ENCODE assay signal across 10 mouse cellular contexts in the genomic region with DNA sequence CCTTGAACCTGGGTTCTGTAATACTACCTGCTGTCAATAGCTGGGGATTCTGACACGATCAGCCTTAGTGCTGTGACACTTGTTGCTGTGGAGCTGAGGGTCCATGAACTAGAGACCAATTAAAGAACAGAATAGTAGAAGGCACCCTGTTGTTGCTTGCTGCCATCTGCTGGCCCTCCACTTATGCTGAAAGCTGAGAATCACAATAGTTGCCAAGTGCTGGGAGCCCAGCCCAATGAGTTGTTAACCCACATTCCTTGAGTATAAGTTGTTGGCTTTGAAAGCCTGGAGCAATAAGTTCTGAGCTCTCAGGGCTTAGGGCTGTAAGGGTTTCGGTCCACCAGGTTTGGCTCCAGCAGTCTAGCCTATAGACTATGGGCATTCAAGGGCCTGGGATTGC.
DNase-seq lines count a peak whose midpoint lies in the region; ATAC-seq and TF ChIP-seq lines count a peak whose summit lies in the region.
"Had no signal": no experiment of that assay in that cellular context is flagged by ENCODE, and none has a peak within 500 bp of the region (broad histone marks: within the 10 kb centered on the region; RNA-seq: fewer than 3 reads in every experiment).

No protein-coding gene starts in this region.

- TF ChIP-seq POLR2A in cortical plate, adult 2 months (IDR thresholded peaks at IDR 0.05; ENCODE audit: extremely low read depth, insufficient read depth, low read length) = no peak
- no peak for TF ChIP-seq POLR2A in lung, adult 2 months (IDR thresholded peaks at IDR 0.05; ENCODE audit: borderline replicate concordance, extremely low read depth, low read depth, low read length)

- no peaks in the 10 kb centered on the region for H3K4me1 ChIP-seq in kidney, embryonic 14.5 days (ENCODE audit: control insufficient read depth, insufficient read depth, low read length)
- no peaks in the 10 kb centered on the region for H3K4me1 ChIP-seq in cortical plate, adult 2 months (ENCODE audit: control insufficient read depth, insufficient read depth, low read length)
- no peaks in the 10 kb centered on the region; the same call in 1 of the 2 replicates for H3K4me1 ChIP-seq in lung, adult 2 months (ENCODE audit: control insufficient read depth, insufficient read depth, low read length)
- H3K4me1 ChIP-seq in midbrain, embryonic 16.5 days (ENCODE audit: control insufficient read depth, insufficient read depth, low read length) = no peaks in the 10 kb centered on the region

- 0 out of 2 replicates have a peak, but pooled peaks have one; percentile 19 for TF ChIP-seq CTCF in cortical plate, adult 2 months (IDR thresholded peaks at IDR 0.05; ENCODE audit: extremely low read depth, insufficient read depth, low read length)
- 0 out of 2 replicates have a peak, but pooled peaks have one; percentile 8 for TF ChIP-seq CTCF in lung, adult 2 months (IDR thresholded peaks at IDR 0.05; ENCODE audit: insufficient read depth, low read length)

- DNase-seq in cerebellum, postnatal 10 days = peak; percentile 36 to 50
- peak; percentile 20 to 38 for DNase-seq in kidney, postnatal 4 days
- DNase-seq in lung, adult 2 months = peak; percentile 27
- DNase-seq in spleen, postnatal 4 days (ENCODE audit: low spot score in 2 of 2) = no peak
- DNase-seq: B cell, adult 2 months; embryo, embryonic 11 days had no signal

- H3K9me3 ChIP-seq in kidney, embryonic 14.5 days (ENCODE audit: control insufficient read depth, low read length) = no peaks in the 10 kb centered on the region
- no peaks in the 10 kb centered on the region for H3K9me3 ChIP-seq in midbrain, embryonic 16.5 days (replicated peaks; ENCODE audit: control insufficient read depth, low read length, poor library complexity, severe bottlenecking)

- H3K9ac ChIP-seq in kidney, embryonic 14.5 days (ENCODE audit: low read depth, low read length) = no peak overlapping the region
- H3K9ac ChIP-seq in midbrain, embryonic 16.5 days (ENCODE audit: low read depth, low read length) = no peak overlapping the region

- H3K4me2 ChIP-seq in kidney, embryonic 14.5 days (replicated peaks; ENCODE audit: low read depth, low read length) = no peak overlapping the region
- H3K4me2 ChIP-seq in midbrain, embryonic 16.5 days (ENCODE audit: low read length) = no peak overlapping the region

- no peaks in the 10 kb centered on the region for H3K27me3 ChIP-seq in kidney, embryonic 14.5 days (ENCODE audit: control insufficient read depth, insufficient read depth, low read length)
- peaks cover 6% of the 10 kb centered on the region; the same call in 1 of the 2 replicates for H3K27me3 ChIP-seq in midbrain, embryonic 16.5 days (ENCODE audit: control insufficient read depth, insufficient read depth, low read depth, low read length)

- 96% methylated on average over 2 of the region's 2 CpGs for WGBS in kidney, embryonic 14.5 days
- WGBS in lung, adult 2 months = 61% methylated on average over 2 of the region's 2 CpGs
- 89% methylated on average over 2 of the region's 2 CpGs for WGBS in midbrain, embryonic 16.5 days

- no peaks in the 10 kb centered on the region for H3K36me3 ChIP-seq in kidney, embryonic 14.5 days (ENCODE audit: control insufficient read depth, insufficient read depth, low read length)
- H3K36me3 ChIP-seq in midbrain, embryonic 16.5 days (ENCODE audit: control insufficient read depth, insufficient read depth, low read length) = no peaks in the 10 kb centered on the region

- H3K27ac ChIP-seq in kidney, embryonic 14.5 days (ENCODE audit: low read depth, low read length) = no peak overlapping the region
- H3K27ac ChIP-seq in cortical plate, adult 2 months (ENCODE audit: insufficient read depth, low read length) = no peak overlapping the region
- H3K27ac ChIP-seq in midbrain, embryonic 16.5 days (ENCODE audit: low read length) = no peak overlapping the region

- no peak for ATAC-seq in cerebellum, adult (ENCODE audit: insufficient number of reproducible peaks, low FRiP score, low TSS enrichment)
- no peak for ATAC-seq in kidney, embryonic 14.5 days (ENCODE audit: low FRiP score, low TSS enrichment)
- ATAC-seq in midbrain, embryonic 16.5 days = no peak

- H3K4me3 ChIP-seq in kidney, embryonic 14.5 days (ENCODE audit: low read length) = no peak overlapping the region
- no peak overlapping the region for H3K4me3 ChIP-seq in cortical plate, adult 2 months (ENCODE audit: insufficient read depth, low read length)
- no peak overlapping the region for H3K4me3 ChIP-seq in lung, adult 2 months (replicated peaks; ENCODE audit: extremely low read depth, low read depth, low read length)
- no peak overlapping the region for H3K4me3 ChIP-seq in midbrain, embryonic 16.5 days (ENCODE audit: low read depth, low read length)

Comparison
In these comparisons a context has a peak if more than half of its experiments do, and no peak if none do; other contexts are left out.
1. DNase-seq: peak in cerebellum, postnatal 10 days (2 of 2), kidney, postnatal 4 days (2 of 2) and lung, adult 2 months (single experiment); none in spleen, postnatal 4 days (0 of 2).